Mouse (Mus musculus) cerebellum, adult (tissue): ENCODE measurements around the gene BC055324.
A peak's percentile ranks its signal among the peaks of the same experiment; 100 is the strongest.
"Not testable (repeated sequence)": the region's sequence is repeated elsewhere in the genome, so short reads cannot be mapped to it uniquely, and the experiment has no call there.

Experiments
- ATAC-seq: cut with Nextera tagmentation; 2 replicates; pipeline ENCODE4 v1.9.2; 2017; ENCODE audit warnings: mild to moderate bottlenecking, moderate library complexity, mixed read lengths; ENCODE audit not compliant: insufficient number of reproducible peaks, low FRiP score, low TSS enrichment

The BC055324 gene

DNA sequence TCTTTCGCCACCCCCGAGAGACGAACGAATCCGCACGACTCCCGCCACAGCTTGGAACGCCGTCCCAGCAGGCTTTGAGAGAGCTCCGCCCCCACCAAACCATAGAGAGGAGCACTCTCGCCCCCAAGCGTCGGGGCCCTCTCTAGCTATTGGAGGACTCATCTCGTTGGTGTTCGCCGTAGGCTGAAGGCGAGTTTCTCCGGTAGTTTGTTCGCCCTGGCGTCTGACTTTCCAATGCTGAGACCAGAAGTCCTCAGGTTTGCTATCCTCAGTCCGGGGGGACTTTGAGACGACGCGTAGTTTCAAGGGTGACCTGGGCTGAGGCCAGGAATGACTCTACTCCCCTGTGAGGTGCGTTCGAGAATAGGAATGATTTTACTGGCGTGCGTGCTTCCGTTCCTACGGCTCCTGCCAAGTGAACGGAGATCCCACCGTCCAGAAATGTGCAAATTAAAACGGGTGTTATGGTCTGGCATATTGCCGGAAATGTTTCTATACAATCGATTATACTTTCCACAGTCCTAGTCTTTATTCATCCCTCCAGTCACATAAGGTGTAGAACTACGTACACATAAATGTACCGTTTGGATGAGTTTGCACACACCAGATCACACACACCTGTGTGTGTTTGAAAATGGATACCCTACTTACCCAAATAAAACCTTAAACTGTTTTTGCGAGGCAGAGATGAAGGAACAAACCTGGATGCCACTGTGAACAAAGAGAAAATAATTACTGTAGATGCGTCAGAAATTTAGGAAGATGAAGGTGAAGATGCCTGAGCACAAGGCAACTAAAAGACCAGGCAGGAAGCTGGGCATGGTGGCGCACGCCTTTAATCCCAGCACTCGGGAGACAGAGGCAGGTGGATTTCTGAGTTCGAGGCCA lies at the start of gene BC055324, which contains the start of gene Mettl18:
TSS of gene BC055324 (minus strand) at position 76 of the 888 bp plus-strand sequence.
TSS of gene Mettl18 (plus strand) at position 169 of the 888 bp plus-strand sequence.
- ATAC-seq: peak; percentile 96

GRCm38 (mm10) chr1:164043549-164043948 lies 49.0 kb upstream of the BC055324 start:
- no peak for ATAC-seq

DNA sequence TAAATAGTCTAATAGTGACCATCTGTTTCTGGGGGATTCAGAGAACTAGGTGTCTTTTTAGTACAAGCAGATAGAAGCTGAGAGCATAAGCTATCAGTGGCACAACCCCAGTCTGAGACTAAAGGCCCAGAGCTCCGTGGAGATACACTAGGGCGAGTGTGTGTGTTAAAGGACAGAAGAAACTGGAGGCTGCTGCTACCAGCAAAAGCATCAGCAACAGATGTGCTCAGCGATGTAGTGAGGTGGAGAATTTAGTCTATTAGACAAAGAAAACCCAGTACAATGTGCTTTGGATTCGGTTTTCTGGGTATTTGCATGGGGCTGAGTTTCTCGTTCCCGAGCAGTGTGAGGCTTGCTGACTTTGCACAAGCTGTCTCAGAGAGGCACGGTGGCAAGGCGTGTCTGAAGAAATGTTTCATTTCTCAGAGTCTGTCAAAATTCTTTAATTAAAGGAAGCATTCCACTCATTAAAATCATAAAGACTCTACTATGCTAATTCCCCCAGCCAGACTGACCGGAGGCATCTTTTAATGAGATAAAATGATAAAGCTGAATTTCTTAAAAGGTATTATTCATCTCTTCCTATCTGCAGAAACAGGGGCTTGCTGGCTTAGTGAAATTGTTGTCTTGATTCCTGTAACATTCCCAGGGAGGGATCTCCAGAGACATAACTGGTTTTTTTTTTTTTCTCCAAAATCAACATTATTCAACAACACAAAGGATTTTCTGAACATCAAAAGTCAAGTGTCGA lies 46.0 kb upstream of the BC055324 start:
- no peak for ATAC-seq

DNA sequence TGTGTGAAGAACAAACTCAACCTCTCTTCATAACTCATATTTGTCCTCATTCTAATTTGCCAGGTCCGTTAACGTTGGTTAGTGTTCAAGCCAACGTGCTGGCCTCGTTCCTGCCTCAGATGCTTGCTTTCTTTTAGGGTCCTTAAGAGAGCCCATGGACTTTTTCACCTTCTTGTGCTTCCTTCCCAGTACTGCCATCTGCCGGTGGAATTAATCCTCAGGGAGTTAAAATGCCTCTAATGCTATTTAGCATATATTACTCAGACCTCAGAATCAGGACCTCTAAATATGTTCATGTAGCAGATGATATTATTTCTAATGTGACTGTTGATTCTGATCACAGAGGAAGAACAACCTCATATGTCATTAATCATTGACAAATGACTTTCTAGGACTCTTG lies 32.8 kb upstream of the BC055324 start:
- no peak for ATAC-seq

GRCm38 (mm10) chr1:164025685-164026084 lies 31.1 kb upstream of the BC055324 start:
- ATAC-seq: no peak

- not testable (repeated sequence) for ATAC-seq
These were observed 27.5 kb upstream of the BC055324 start for GRCm38 (mm10) chr1:164022106-164022505.

DNA sequence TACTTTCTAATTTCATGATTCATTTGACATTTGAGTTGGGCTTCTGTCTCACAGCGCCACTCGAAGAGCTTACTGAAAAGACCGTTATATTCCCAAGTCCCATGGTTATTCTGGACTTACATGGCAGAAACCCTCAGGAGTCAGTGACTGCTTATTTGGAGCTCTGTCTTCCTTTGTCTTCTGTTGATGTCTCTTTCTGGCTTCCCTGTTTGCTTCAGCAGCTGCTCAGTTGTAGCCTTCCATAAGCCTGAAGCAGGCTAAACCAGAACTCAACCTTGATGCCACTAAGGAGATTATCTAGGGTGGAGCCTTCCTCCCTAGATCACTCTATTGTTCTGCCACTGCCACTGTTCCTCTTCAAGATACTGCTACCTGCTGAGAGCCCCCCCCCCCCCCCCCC lies 26.1 kb upstream of the BC055324 start:
- not testable (repeated sequence) for ATAC-seq

DNA sequence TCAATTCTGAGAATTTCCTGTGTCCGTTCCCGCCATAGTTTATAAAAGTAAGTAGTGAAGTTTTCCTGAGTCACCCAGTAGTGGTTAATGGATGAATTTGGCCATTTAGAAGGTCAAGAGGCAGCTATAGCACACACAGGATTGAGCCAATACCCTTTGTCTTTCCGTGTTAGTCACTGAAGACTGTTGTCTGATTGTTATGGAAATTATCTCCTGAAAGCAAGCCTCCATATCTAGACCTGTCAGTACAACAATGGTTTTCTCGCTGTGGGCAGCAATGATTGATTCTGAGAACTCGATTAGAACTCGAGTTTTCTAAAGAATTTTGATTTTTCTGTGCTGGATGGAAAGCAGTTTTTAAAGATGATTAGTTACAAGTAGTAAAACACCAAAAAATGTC lies 25.2 kb upstream of the BC055324 start:
- no peak for ATAC-seq

- ATAC-seq: no peak
These were observed 23.8 kb upstream of the BC055324 start for GRCm38 (mm10) chr1:164018221-164018896.

- ATAC-seq: no peak
These were observed 20.0 kb upstream of the BC055324 start for GRCm38 (mm10) chr1:164014616-164015015.

GRCm38 (mm10) chr1:164009235-164009634 lies 14.6 kb upstream of the BC055324 start:
- no peak for ATAC-seq

GRCm38 (mm10) chr1:164004311-164004710 lies 9.7 kb upstream of the BC055324 start:
- ATAC-seq: no peak

DNA sequence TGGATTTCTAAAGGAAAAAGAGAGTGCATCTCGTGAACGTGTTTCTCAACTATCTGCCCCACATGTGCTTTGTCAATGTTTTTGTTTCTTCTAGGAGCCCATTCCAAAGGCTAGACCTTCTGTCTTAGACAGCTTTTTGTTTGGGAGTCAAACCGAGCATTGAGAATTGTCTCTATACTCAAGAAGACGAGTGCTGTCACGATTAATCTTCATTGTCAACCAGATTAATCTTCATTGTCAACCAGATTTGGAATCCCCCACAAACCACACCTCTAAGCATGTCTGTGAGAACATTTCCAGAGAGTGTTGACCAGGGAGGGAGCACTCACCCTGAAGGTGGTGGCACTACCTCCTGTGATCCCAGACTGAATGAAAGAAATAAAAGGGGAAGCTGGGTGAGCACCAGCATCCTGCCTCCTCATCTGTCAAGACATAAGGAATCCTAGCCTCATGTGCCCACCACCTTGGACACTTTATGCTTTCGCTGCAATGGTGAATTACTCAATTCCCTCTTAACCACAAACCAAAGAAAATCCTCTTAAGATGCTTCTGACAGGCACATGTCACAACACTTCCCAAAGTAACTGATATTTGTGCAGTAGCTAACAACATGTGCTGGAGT lies 7.3 kb upstream of the BC055324 start:
- no peak for ATAC-seq

- no peak for ATAC-seq
These were observed 965 bp upstream of the BC055324 start for GRCm38 (mm10) chr1:163995609-163995913.

DNA sequence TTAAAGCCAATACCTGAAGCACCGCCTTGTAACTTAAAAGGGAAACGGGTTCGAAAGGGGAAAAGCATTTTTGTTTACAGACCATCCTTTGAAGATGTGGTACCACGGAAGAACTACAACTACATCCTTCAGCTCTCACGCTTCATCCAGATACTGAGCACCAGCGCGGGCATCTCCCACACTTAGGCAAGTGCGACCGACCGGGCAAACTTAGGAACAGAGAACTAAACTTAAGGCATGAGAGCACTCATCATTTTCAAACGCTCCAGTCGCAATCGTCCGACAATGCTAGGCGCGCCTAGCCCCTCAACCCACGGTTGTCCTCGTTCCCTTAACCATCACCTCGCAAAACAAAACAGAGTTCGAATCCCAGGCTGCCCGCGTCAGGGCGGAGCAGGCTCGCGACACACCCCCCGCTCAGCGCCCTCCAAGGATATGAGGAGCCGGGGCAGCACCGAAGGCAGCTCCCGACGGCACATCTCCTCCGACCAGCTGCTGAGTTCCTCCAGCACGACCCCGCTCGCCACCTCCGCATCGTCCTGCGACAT lies 349 bp downstream of the BC055324 start:
- ATAC-seq: no peak; the same call in 1 of the 2 replicates

DNA sequence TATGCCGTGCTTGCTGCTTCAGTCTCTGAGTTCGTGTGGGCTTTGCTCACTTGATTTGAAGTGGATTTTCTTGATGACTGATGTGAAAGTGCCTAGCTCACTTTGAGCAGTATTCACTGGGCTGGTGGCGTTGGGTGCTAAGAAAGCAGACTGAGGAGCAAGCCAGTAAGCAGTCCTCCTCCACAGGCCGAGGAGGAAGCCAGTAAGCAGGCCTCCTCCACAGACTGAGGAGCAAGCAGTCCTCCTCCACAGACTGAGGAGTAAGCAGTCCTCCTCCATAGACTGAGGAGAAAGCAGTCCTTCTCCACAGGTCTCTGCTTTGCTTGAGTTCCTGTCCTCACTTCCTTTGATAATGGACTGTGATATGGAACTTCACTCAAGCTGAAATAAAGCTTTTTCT lies 2.2 kb downstream of the BC055324 start:
- no peak for ATAC-seq

DNA sequence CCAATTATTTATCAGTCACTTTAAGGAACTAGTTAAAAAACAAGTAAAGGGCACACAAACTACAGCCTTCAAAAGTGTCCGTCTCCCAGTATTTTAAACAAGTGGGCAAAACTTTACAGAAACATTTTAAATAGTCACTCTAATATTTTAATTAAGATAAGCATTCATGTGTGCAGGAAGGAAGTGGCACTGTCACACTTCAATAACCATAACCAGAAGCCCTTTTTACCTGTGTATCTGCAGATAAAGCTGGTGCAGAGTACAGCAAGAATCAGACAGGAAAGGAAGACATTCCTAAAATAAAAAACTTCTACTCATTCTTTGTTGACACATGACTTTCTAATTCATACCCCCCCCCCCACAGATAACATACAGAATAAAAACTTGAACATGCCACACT lies 18.1 kb downstream of the BC055324 start:
- ATAC-seq: no peak

DNA sequence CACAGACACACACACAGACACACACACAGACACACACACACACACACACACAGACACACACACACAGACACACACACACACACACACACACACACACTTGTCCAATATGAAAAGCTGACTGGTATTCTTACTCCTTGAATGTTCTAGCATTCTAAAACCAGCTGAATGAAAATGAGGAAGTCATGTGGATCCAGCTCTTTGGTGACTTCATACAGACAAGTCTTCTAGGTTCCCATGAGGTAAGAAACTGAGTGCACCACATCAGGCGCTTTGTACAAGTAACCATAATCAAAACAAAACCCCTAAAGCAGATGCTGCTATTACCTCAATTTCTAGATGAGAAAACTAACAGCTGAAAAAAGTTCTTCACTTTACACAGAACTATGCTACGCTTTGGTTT lies 19.5 kb downstream of the BC055324 start:
- ATAC-seq: no peak

- no peak for ATAC-seq
These were observed 20.1 kb downstream of the BC055324 start for GRCm38 (mm10) chr1:163974471-163974870.

DNA sequence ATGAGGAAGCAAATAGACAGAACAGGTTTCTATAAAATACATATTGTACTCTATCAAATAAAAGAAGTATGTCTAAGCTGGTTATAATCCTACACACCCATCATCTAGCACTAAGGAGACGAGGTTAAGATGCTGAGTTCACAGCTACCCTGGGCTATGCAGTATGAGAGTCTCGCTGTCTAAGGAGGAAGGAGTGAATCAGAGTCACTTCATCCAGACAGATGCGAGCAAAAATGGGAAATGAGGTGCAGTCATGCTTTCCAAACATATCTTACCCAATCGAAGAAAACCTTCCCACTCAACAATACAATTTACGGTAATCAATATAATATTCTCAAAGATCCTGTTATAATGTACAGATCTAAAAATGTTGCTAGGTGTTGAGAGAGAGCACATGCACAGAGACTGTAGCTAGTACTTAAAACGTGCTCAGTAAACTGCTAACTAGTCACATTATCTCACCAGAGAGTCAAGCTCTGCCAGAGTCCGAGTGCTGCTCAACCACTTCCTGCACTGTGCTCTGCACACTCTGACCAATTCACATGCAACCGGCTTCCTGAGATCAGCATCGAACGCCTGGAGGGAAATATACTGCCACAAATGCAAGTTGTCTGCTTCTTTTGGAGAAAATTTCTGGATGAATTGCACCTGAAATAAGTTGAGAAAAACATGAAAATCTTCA lies 30.4 kb downstream of the BC055324 start:
- ATAC-seq: no peak
